Mouse (Mus musculus): ENCODE results near the gene Slc6a6. TPM values are rescaled to one million over a fixed set of nuclear protein-coding genes. Genes with fewer than 3 reads are reported as not detected.

Slc6a6 gene
- total and polyA plus RNA-seq, 3 experiments: 0.03 to 2.8 TPM; not detected in 1

GRCm38 (mm10) chr6:91742995-91743394 lies 59.1 kb downstream of the Slc6a6 start:
- Histone ChIP-seq H3K4me1 (ENCODE audit: insufficient read depth, low read depth, low read length) (no peaks in the 10 kb centered on the region), H3K36me3 (replicated peaks) (no peaks in the 10 kb centered on the region), H3K4me3 (ENCODE audit: low read depth, low read length) (no peak overlapping the region), H3K9me3 (replicated peaks) (no peaks in the 10 kb centered on the region), H3K27me3 (ENCODE audit: insufficient read depth, low read length) (peaks cover 5% of the 10 kb centered on the region; the same call in 1 of the 2 replicates)
- no peak for ATAC-seq (ENCODE audit: extremely low read depth, insufficient number of reproducible peaks, low FRiP score, poor library complexity, severe bottlenecking)
- TF ChIP-seq GATA1 (IDR thresholded peaks at IDR 0.05; ENCODE audit: borderline replicate concordance, low read length): no peak
- TF ChIP-seq CTCF (IDR thresholded peaks at IDR 0.05; ENCODE audit: low read depth, low read length): no peak
- no peak for TF ChIP-seq TAL1 (conservative IDR thresholded peaks at IDR 0.05; ENCODE audit: low read depth, low read length)
- no peak for TF ChIP-seq GATA2 (IDR thresholded peaks at IDR 0.05; ENCODE audit: borderline replicate concordance, low read depth, low read length)
- no peak for TF ChIP-seq POLR2AphosphoS5 (IDR thresholded peaks at IDR 0.05; ENCODE audit: insufficient replicate concordance, low read depth, low read length)
- DNase-seq (ENCODE audit: low spot score): no peak

GRCm38 (mm10) chr6:91743886-91744285 lies 60.0 kb downstream of the Slc6a6 start:
- no peak overlapping the region for H3K4me3 ChIP-seq (ENCODE audit: low read depth, low read length)
- no peaks in the 10 kb centered on the region for H3K4me1 ChIP-seq (ENCODE audit: insufficient read depth, low read depth, low read length)
- peaks cover 5% of the 10 kb centered on the region; the same call in 1 of the 2 replicates for H3K27me3 ChIP-seq (ENCODE audit: insufficient read depth, low read length)
- H3K36me3 ChIP-seq (replicated peaks): no peaks in the 10 kb centered on the region
- H3K9me3 ChIP-seq (replicated peaks): no peaks in the 10 kb centered on the region
- TF ChIP-seq CTCF (IDR thresholded peaks at IDR 0.05; ENCODE audit: low read depth, low read length): no peak
- no peak for TF ChIP-seq POLR2AphosphoS5 (IDR thresholded peaks at IDR 0.05; ENCODE audit: insufficient replicate concordance, low read depth, low read length)
- TF ChIP-seq GATA1 (IDR thresholded peaks at IDR 0.05; ENCODE audit: borderline replicate concordance, low read length): no peak
- no peak for TF ChIP-seq TAL1 (conservative IDR thresholded peaks at IDR 0.05; ENCODE audit: low read depth, low read length)
- no peak for TF ChIP-seq GATA2 (IDR thresholded peaks at IDR 0.05; ENCODE audit: borderline replicate concordance, low read depth, low read length)
- DNase-seq (ENCODE audit: low spot score) (no peak), ATAC-seq (ENCODE audit: extremely low read depth, insufficient number of reproducible peaks, low FRiP score, poor library complexity, severe bottlenecking) (no peak)

- TF ChIP-seq GATA2 (IDR thresholded peaks at IDR 0.05; ENCODE audit: borderline replicate concordance, low read depth, low read length): no peak
- no peak for TF ChIP-seq GATA1 (IDR thresholded peaks at IDR 0.05; ENCODE audit: borderline replicate concordance, low read length)
- TF ChIP-seq POLR2AphosphoS5 (IDR thresholded peaks at IDR 0.05; ENCODE audit: insufficient replicate concordance, low read depth, low read length): no peak
- no peak for TF ChIP-seq CTCF (IDR thresholded peaks at IDR 0.05; ENCODE audit: low read depth, low read length)
- TF ChIP-seq TAL1 (conservative IDR thresholded peaks at IDR 0.05; ENCODE audit: low read depth, low read length): no peak
- H3K36me3 ChIP-seq (replicated peaks): no peaks in the 10 kb centered on the region
- H3K4me3 ChIP-seq (ENCODE audit: low read depth, low read length): no peak overlapping the region
- H3K27me3 ChIP-seq (ENCODE audit: insufficient read depth, low read length): no peaks in the 10 kb centered on the region
- no peak for DNase-seq (ENCODE audit: low spot score)
- H3K9me3 ChIP-seq (replicated peaks): no peaks in the 10 kb centered on the region
- no peak for ATAC-seq (ENCODE audit: extremely low read depth, insufficient number of reproducible peaks, low FRiP score, poor library complexity, severe bottlenecking)
- H3K4me1 ChIP-seq (ENCODE audit: insufficient read depth, low read depth, low read length): no peaks in the 10 kb centered on the region
These were observed 61.4 kb downstream of the Slc6a6 start for GRCm38 (mm10) chr6:91745246-91745645.

GRCm38 (mm10) chr6:91745947-91746582 lies 62.2 kb downstream of the Slc6a6 start:
- no peaks in the 10 kb centered on the region for H3K36me3 ChIP-seq (replicated peaks)
- H3K4me1 ChIP-seq (ENCODE audit: insufficient read depth, low read depth, low read length): no peaks in the 10 kb centered on the region
- DNase-seq (ENCODE audit: low spot score) (no peak), ATAC-seq (ENCODE audit: extremely low read depth, insufficient number of reproducible peaks, low FRiP score, poor library complexity, severe bottlenecking) (no peak)
- TF ChIP-seq GATA1 (IDR thresholded peaks at IDR 0.05; ENCODE audit: borderline replicate concordance, low read length): no peak
- no peak for TF ChIP-seq TAL1 (conservative IDR thresholded peaks at IDR 0.05; ENCODE audit: low read depth, low read length)
- no peak for TF ChIP-seq CTCF (IDR thresholded peaks at IDR 0.05; ENCODE audit: low read depth, low read length)
- TF ChIP-seq POLR2AphosphoS5 (IDR thresholded peaks at IDR 0.05; ENCODE audit: insufficient replicate concordance, low read depth, low read length): no peak
- H3K4me3 ChIP-seq (ENCODE audit: low read depth, low read length): no peak overlapping the region
- no peaks in the 10 kb centered on the region for H3K9me3 ChIP-seq (replicated peaks)
- no peaks in the 10 kb centered on the region for H3K27me3 ChIP-seq (ENCODE audit: insufficient read depth, low read length)

GRCm38 (mm10) chr6:91746776-91747175 lies 62.9 kb downstream of the Slc6a6 start:
- Histone ChIP-seq H3K27me3 (ENCODE audit: insufficient read depth, low read length) (no peaks in the 10 kb centered on the region), H3K9me3 (replicated peaks) (no peaks in the 10 kb centered on the region), H3K36me3 (replicated peaks) (no peaks in the 10 kb centered on the region), H3K4me3 (ENCODE audit: low read depth, low read length) (no peak overlapping the region), H3K4me1 (ENCODE audit: insufficient read depth, low read depth, low read length) (no peaks in the 10 kb centered on the region)
- DNase-seq (ENCODE audit: low spot score): no peak
- no peak for TF ChIP-seq GATA2 (IDR thresholded peaks at IDR 0.05; ENCODE audit: borderline replicate concordance, low read depth, low read length)
- TF ChIP-seq POLR2AphosphoS5 (IDR thresholded peaks at IDR 0.05; ENCODE audit: insufficient replicate concordance, low read depth, low read length): no peak
- TF ChIP-seq TAL1 (conservative IDR thresholded peaks at IDR 0.05; ENCODE audit: low read depth, low read length): no peak
- no peak for TF ChIP-seq CTCF (IDR thresholded peaks at IDR 0.05; ENCODE audit: low read depth, low read length)
- TF ChIP-seq GATA1 (IDR thresholded peaks at IDR 0.05; ENCODE audit: borderline replicate concordance, low read length): no peak
- ATAC-seq (ENCODE audit: extremely low read depth, insufficient number of reproducible peaks, low FRiP score, poor library complexity, severe bottlenecking): no peak

- TF ChIP-seq TAL1 (conservative IDR thresholded peaks at IDR 0.05; ENCODE audit: low read depth, low read length) (no peak), POLR2AphosphoS5 (IDR thresholded peaks at IDR 0.05; ENCODE audit: insufficient replicate concordance, low read depth, low read length) (no peak), GATA2 (IDR thresholded peaks at IDR 0.05; ENCODE audit: borderline replicate concordance, low read depth, low read length) (no peak), GATA1 (IDR thresholded peaks at IDR 0.05; ENCODE audit: borderline replicate concordance, low read length) (no peak)
- H3K4me1 ChIP-seq (ENCODE audit: insufficient read depth, low read depth, low read length): no peaks in the 10 kb centered on the region
- H3K36me3 ChIP-seq (replicated peaks): no peaks in the 10 kb centered on the region
- no peaks in the 10 kb centered on the region for H3K9me3 ChIP-seq (replicated peaks)
- peaks cover 3% of the 10 kb centered on the region; the same call in 1 of the 2 replicates for H3K27me3 ChIP-seq (ENCODE audit: insufficient read depth, low read length)
- ATAC-seq (ENCODE audit: extremely low read depth, insufficient number of reproducible peaks, low FRiP score, poor library complexity, severe bottlenecking): no peak
- no peak for DNase-seq (ENCODE audit: low spot score)
- H3K4me3 ChIP-seq (ENCODE audit: low read depth, low read length): no peak overlapping the region
These were observed 67.1 kb downstream of the Slc6a6 start for GRCm38 (mm10) chr6:91750976-91751375.
